Mouse (Mus musculus) urinary bladder, postnatal 4 days (tissue): ENCODE results near the gene Cdk14.
"Not testable (repeated sequence)": the region's sequence is repeated elsewhere in the genome, so short reads cannot be mapped to it uniquely, and the experiment has no call there.

Experiments
- DNase-seq, 2 experiments: peaks; one replicate each; pipeline ENCODE4 v3.0.0; 2021 to 2022; ENCODE audit warnings: low spot score in 2 of 2

The Cdk14 gene

GRCm38 (mm10) chr5:5367550-5367949 is 52.6 kb downstream of the Cdk14 start:
- DNase-seq = no peak

GRCm38 (mm10) chr5:5365285-5366076 is 54.6 kb downstream of the Cdk14 start:
- no peak for DNase-seq

- DNase-seq = no peak
Measured at GRCm38 (mm10) chr5:5361684-5362083, 58.4 kb downstream of the Cdk14 start.

- no peak for DNase-seq
Measured at GRCm38 (mm10) chr5:5360338-5360737, 59.8 kb downstream of the Cdk14 start.

DNA sequence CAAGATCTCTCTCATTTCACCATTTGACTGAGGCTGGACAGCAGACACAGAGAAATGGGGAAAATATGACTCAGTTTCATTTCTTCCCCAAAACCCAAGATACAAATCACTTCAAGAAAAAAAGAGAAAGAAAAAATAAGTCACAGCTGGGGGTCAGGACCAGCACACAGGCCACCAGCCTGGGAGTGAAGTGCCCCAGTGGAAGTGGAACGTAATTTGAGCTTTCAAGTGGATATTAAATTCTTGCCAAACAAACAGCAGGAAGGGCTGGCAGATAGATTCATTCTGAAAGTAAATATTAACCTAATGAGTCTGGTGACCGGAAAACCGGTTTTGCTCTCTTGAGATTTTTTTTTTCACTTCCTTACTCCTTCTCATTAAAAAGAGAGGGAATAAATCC is 60.2 kb downstream of the Cdk14 start:
- DNase-seq = no peak

GRCm38 (mm10) chr5:5359370-5359769 is 60.7 kb downstream of the Cdk14 start:
- DNase-seq = no peak

- no peak for DNase-seq
Measured at GRCm38 (mm10) chr5:5358019-5358717, 61.9 kb downstream of the Cdk14 start.

DNA sequence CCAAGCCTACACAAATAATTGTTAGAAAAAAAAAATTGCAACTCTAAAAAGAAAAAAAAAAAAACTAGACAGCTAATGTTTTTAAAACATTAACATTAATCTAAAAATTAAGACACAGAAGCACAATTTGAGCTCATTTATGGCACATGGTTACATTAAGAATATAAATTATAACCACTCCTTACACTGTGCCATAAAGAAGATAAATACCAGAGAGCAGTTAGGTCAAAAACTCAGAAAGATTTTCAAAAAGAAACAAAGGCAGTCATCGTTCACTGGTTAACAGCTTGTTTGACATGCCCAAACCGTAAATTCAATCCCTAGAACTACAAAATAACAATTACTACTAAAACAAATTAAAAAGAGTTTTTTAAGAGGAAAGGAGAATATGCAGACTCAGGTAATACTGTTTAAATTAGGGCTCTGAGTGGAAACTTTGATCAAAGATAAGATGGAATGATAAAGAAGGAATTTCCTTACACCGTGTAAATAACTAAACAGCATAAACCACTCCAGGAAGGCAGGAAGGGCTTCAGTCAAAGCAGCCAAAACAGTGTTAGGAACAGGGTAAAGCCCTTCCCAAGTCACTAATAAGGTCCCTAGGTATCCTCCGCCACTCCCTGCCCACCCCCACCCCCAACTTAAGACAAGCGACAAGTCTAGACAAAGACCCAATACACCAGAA is 65.3 kb downstream of the Cdk14 start:
- no peak for DNase-seq

DNA sequence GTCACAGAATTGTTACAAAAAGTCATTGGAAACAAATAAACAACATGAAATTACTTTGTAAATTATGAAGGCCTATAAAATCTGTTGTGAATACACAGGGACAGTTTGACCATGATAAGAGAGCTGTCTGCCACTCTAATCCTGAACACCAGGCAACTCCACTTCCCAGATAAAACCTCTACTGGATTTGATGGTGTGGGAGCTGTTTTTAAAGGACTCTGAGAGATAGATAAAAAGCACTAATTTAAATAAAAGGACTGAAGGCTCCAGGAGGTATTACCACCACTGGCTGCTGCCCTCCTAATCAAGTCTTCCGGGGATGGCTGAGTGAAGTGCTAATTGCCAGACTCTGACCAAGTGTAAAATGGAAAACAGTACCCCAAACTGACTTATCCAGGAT is 66.2 kb downstream of the Cdk14 start:
- no peak for DNase-seq

DNA sequence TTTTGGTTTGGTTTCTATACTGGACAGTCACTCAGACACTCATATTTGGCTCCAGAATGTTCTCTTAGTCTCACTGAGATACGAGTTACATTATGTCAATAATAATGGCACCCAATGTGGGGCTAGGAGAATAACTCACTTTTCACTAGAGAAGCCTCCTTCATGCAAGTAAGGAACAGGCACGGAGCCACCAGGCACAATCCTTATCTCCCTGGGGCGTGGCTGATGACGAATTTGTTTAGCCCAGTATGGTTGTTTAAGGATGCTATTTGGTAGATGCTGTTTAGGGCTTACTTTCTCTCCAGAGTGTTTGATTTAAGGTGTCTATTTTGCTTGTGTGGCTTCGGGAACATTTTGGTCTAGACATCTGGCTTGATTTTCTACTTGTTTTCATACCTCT is 75.5 kb downstream of the Cdk14 start:
- DNase-seq = no peak

GRCm38 (mm10) chr5:5343741-5344140 is 76.4 kb downstream of the Cdk14 start:
- no peak for DNase-seq

- no peak for DNase-seq
Measured at GRCm38 (mm10) chr5:5343267-5343666, 76.8 kb downstream of the Cdk14 start.

GRCm38 (mm10) chr5:5342410-5343137 is 77.5 kb downstream of the Cdk14 start:
- peak; percentile 36 to 70 for DNase-seq

- DNase-seq = no peak
Measured at GRCm38 (mm10) chr5:5341611-5342010, 78.5 kb downstream of the Cdk14 start.

GRCm38 (mm10) chr5:5333916-5334315 is 86.2 kb downstream of the Cdk14 start:
- no peak for DNase-seq

DNA sequence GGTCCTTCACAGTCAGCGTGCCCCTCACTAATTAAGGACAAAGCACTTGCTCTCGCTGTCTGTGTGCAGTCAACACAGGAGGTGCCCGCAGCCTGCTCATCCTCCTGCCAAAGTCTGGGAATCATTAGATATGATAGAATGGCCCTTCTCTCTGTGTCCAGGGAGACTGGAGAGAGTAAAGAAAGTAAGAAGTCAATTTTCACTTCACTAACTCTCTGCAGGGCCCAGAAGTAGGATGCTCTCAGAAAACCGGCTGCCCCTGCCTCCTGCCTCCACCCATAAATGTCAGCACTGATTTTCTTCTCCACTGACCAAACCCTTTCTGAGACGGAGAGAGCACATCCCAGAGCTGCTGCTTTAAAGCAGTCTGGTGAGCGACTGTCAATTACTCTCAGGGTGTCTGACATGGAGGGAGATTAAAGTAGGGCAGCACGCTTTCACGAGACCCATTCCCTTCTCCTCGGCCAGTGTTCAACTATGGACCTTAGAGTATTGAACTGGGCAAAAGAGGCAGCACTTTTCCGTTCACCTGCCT is 89.1 kb downstream of the Cdk14 start:
- DNase-seq = no peak

DNA sequence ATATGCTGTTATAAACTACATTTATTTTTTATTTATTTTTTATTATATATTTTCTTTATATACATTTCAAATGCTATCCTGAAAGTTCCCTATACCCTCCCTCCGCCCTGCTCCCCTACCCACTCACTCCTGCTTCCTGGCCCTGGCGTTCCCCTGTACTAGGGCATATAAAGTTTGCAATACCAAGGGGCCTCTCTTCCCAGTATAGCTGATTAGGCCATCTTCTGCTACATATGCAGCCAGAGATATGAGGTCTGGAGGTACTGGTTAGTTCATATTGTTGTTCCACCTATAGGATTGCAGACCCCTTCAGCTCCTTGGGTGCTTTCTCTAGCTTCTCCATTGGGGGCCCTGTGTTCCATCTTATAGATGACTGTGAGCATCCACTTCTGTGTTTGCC is 91.1 kb downstream of the Cdk14 start:
- DNase-seq = not testable (repeated sequence)

DNA sequence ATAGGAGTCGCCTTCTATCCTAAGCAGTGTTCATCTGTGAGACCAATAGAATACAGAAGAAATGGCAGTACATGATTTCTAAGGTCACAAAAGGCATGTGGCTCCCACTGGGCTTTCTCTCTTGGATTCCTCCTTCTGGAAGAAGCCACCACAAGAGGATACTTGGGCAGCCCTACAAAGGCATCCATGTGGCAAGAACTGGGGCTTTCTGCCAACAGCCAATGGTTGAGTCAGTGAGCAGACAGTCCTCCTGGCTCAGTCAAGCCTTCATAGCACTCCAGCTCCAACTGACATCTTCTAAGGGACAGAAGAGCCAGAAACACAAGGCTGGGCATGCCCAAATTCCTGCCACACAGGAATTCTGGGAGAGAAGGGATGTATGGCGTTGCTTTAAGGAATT is 93.4 kb downstream of the Cdk14 start:
- no peak for DNase-seq

- DNase-seq = no peak
Measured at GRCm38 (mm10) chr5:5322699-5323098, 97.4 kb downstream of the Cdk14 start.

- no peak for DNase-seq
Measured at GRCm38 (mm10) chr5:5320506-5321181, 99.5 kb downstream of the Cdk14 start.

GRCm38 (mm10) chr5:5319824-5320505 is 100.1 kb downstream of the Cdk14 start:
- no peak for DNase-seq
